Mouse (Mus musculus): Measurements from ENCODE around the gene Arrdc2.

GRCm38 (mm10) chr8:70872643-70873363 is 33.3 kb upstream of the Arrdc2 start:
- TF ChIP-seq CTCF (conservative IDR thresholded peaks at IDR 0.05; ENCODE audit: insufficient read depth, insufficient read length, low read depth, low read length): no peak
- no peak for TF ChIP-seq POLR2A (IDR thresholded peaks at IDR 0.05; ENCODE audit: low read depth, low read length)
